Mouse (Mus musculus): Measurements from ENCODE around the gene Tns1. TPM values are rescaled to one million over a fixed set of nuclear protein-coding genes. Genes with fewer than 3 reads are reported as not detected.

Tns1 gene
- total and polyA plus RNA-seq, 3 experiments, result 0.11 TPM; not detected in 2

- Histone ChIP-seq H3K4me1 (ENCODE audit: control insufficient read depth in 1 of 2, insufficient read depth in 2 of 2, low read length in 2 of 2) (no peaks in the 10 kb centered on the region), H3K9me3 (replicated peaks; ENCODE audit: insufficient read depth, low read length) (no peaks in the 10 kb centered on the region), H3K4me3 (ENCODE audit: control insufficient read depth in 1 of 2, insufficient read depth in 1 of 2, low read depth in 2 of 2, low read length in 2 of 2) (no peak overlapping the region), H3K27ac (ENCODE audit: control insufficient read depth, low read depth, low read length) (no peak overlapping the region), H3K36me3 (ENCODE audit: control insufficient read depth in 1 of 2, insufficient read depth in 2 of 2, low read length in 2 of 2) (no peaks in the 10 kb centered on the region), H3K27me3 (ENCODE audit: control insufficient read depth in 1 of 2, insufficient read depth in 2 of 2, low read length in 2 of 2) (no peaks in the 10 kb centered on the region), H3K9ac (ENCODE audit: control insufficient read depth, low read depth, low read length, poor library complexity, severe bottlenecking) (no peak overlapping the region), H3K79me2 (ENCODE audit: control insufficient read depth, insufficient read depth, low read length, poor library complexity) (no peaks in the 10 kb centered on the region)
- no peak for TF ChIP-seq ZKSCAN1 (IDR thresholded peaks at IDR 0.05; ENCODE audit: low read depth, low read length)
- DNase-seq (ENCODE audit: low read depth, low spot score), result no peak
These were observed 28.5 kb downstream of the Tns1 start for GRCm38 (mm10) chr1:74095728-74096127.

GRCm38 (mm10) chr1:74095296-74095695, 29.0 kb downstream of the Tns1 start:
- no peak for DNase-seq (ENCODE audit: low read depth, low spot score)
- TF ChIP-seq MAFK (IDR thresholded peaks at IDR 0.05; ENCODE audit: borderline replicate concordance, low read depth, low read length) (no peak), SMC3 (IDR thresholded peaks at IDR 0.05; ENCODE audit: low read depth, low read length) (no peak), JUND (IDR thresholded peaks at IDR 0.05; ENCODE audit: low read depth, low read length) (no peak), POLR2AphosphoS5 (IDR thresholded peaks at IDR 0.05; ENCODE audit: borderline replicate concordance, low read depth, low read length) (no peak), CTCF (IDR thresholded peaks at IDR 0.05 in 2 of 3, conservative IDR thresholded peaks at IDR 0.05 in 1 of 3; ENCODE audit: control insufficient read depth in 1 of 3, insufficient read depth in 1 of 3, low read depth in 2 of 3, low read length in 3 of 3, poor library complexity in 1 of 3, severe bottlenecking in 1 of 3) (no peak), NELFE (IDR thresholded peaks at IDR 0.05; ENCODE audit: low read depth, low read length) (no peak), EP300 (IDR thresholded peaks at IDR 0.05; ENCODE audit: low read depth in 1 of 2, low read length in 2 of 2) (no peak), E2F4 (IDR thresholded peaks at IDR 0.05; ENCODE audit: borderline replicate concordance, low read depth, low read length) (no peak), SIN3A (IDR thresholded peaks at IDR 0.05; ENCODE audit: low read length) (no peak), POLR2AphosphoS2 (IDR thresholded peaks at IDR 0.05; ENCODE audit: low read length) (no peak), RCOR1 (IDR thresholded peaks at IDR 0.05; ENCODE audit: low read depth, low read length) (no peak), MYC (IDR thresholded peaks at IDR 0.05; ENCODE audit: low read depth, low read length) (no peak), TAL1 (IDR thresholded peaks at IDR 0.05; ENCODE audit: low read length) (no peak), UBTF (IDR thresholded peaks at IDR 0.05; ENCODE audit: borderline replicate concordance, insufficient read depth, low read depth, low read length) (no peak), POLR2A (IDR thresholded peaks at IDR 0.05; ENCODE audit: control insufficient read depth in 1 of 2, insufficient read depth in 1 of 2, low read depth in 1 of 2, low read length in 2 of 2, poor library complexity in 1 of 2) (no peak), ETS1 (IDR thresholded peaks at IDR 0.05; ENCODE audit: low read depth, low read length) (no peak), ZNF384 (IDR thresholded peaks at IDR 0.05; ENCODE audit: low read depth, low read length) (no peak)
- Histone ChIP-seq H3K27me3 (ENCODE audit: control insufficient read depth in 1 of 2, insufficient read depth in 2 of 2, low read length in 2 of 2) (no peaks in the 10 kb centered on the region), H3K27ac (ENCODE audit: control insufficient read depth, low read depth, low read length) (no peak overlapping the region), H3K4me3 (ENCODE audit: control insufficient read depth in 1 of 2, insufficient read depth in 1 of 2, low read depth in 2 of 2, low read length in 2 of 2) (no peak overlapping the region), H3K36me3 (ENCODE audit: control insufficient read depth in 1 of 2, insufficient read depth in 2 of 2, low read length in 2 of 2) (no peaks in the 10 kb centered on the region), H3K9me3 (replicated peaks; ENCODE audit: insufficient read depth, low read length) (no peaks in the 10 kb centered on the region), H3K9ac (ENCODE audit: control insufficient read depth, low read depth, low read length, poor library complexity, severe bottlenecking) (no peak overlapping the region), H3K4me1 (ENCODE audit: control insufficient read depth in 1 of 2, insufficient read depth in 2 of 2, low read length in 2 of 2) (no peaks in the 10 kb centered on the region), H3K79me2 (ENCODE audit: control insufficient read depth, insufficient read depth, low read length, poor library complexity) (no peaks in the 10 kb centered on the region)
